Mouse (Mus musculus): ENCODE measurements at regions not wholly inside any gene's neighbourhood (a gene's known extent, or its start where the extent isn't known, plus 50 kb on each side); places are given as distances from the start of the nearest gene placed in this dataset.

DNA sequence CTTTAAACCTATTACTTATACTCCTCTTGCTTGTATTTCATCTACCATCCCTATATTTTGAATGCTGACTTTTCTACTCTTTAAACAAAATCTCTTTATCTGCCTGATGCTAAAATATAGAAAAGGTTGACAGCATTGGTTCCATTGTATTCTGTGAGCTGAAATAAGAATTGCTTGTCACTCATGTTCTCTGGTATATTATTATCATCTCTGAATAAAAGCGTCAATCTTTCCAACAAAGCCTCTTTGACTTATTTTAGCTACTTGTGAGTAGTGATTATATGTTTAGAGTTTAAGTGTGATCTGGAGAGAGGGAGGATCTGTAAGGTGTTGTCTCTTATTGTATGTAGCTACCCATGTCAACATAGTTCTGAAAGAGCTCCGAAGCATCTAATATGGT is 129.5 kb downstream of the Gm13691 start:
- no peak overlapping the region for H3K9ac ChIP-seq (ENCODE audit: low read depth, low read length)
- no peak for DNase-seq (ENCODE audit: low spot score)
- WGBS: 96% methylated on average over 2 of the region's 2 CpGs
- H3K27me3 ChIP-seq (ENCODE audit: insufficient read depth, low read length): no peaks in the 10 kb centered on the region
- no peak for ATAC-seq (replicated peaks; ENCODE audit: low FRiP score, low read depth)
- no peaks in the 10 kb centered on the region for H3K36me3 ChIP-seq (ENCODE audit: insufficient read depth, low read length)
- no peak overlapping the region for H3K4me3 ChIP-seq (replicated peaks; ENCODE audit: low read depth, low read length)
- TF ChIP-seq CTCF (IDR thresholded peaks at IDR 0.05; ENCODE audit: low read depth): no peak
- H3K4me1 ChIP-seq (replicated peaks; ENCODE audit: insufficient read depth, low read length): no peaks in the 10 kb centered on the region
- H3K27ac ChIP-seq: no peak overlapping the region
- H3K9me3 ChIP-seq (replicated peaks; ENCODE audit: low read length): no peaks in the 10 kb centered on the region
- H3K4me2 ChIP-seq (ENCODE audit: low read length): no peak overlapping the region

GRCm38 (mm10) chr2:84127586-84127985 is 137.2 kb downstream of the Gm13691 start:
- no peak overlapping the region for H3K4me3 ChIP-seq (replicated peaks; ENCODE audit: low read depth, low read length)
- no peaks in the 10 kb centered on the region for H3K36me3 ChIP-seq (ENCODE audit: insufficient read depth, low read length)
- no peak overlapping the region for H3K9ac ChIP-seq (ENCODE audit: low read depth, low read length)
- H3K4me1 ChIP-seq (replicated peaks; ENCODE audit: insufficient read depth, low read length): no peaks in the 10 kb centered on the region
- H3K4me2 ChIP-seq (ENCODE audit: low read length): no peak overlapping the region
- no peak for TF ChIP-seq CTCF (IDR thresholded peaks at IDR 0.05; ENCODE audit: low read depth)
- DNase-seq (ENCODE audit: low spot score) (no peak), ATAC-seq (replicated peaks; ENCODE audit: low FRiP score, low read depth) (no peak)
- WGBS: 78% methylated on average over 3 of the region's 3 CpGs
- H3K9me3 ChIP-seq (replicated peaks; ENCODE audit: low read length): no peaks in the 10 kb centered on the region
- H3K27ac ChIP-seq: no peak overlapping the region
- no peaks in the 10 kb centered on the region for H3K27me3 ChIP-seq (ENCODE audit: insufficient read depth, low read length)

DNA sequence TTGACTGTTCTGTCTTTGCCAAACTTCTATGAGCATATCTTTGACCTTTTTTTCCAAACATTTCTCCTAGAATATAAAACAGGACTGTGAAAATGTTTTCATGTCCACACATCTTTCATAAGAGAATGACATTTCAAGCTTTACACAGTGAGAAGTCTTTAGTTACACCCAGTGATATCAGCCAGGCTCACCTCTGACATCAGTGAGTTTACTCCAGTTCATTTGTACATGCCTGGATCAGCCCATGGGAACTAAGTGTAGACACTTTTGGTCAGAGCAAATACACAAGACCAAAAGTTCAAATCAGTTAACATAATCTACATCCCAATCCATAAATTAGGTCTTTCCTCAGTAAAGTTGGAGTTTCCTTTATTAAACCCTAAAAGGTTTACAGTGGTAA is 171.4 kb downstream of the Gm13691 start:
- TF ChIP-seq CTCF (IDR thresholded peaks at IDR 0.05; ENCODE audit: low read depth): no peak
- Histone ChIP-seq H3K4me1 (replicated peaks; ENCODE audit: insufficient read depth, low read length) (no peaks in the 10 kb centered on the region), H3K4me2 (ENCODE audit: low read length) (no peak overlapping the region), H3K9ac (ENCODE audit: low read depth, low read length) (no peak overlapping the region), H3K36me3 (ENCODE audit: insufficient read depth, low read length) (no peaks in the 10 kb centered on the region), H3K27me3 (ENCODE audit: insufficient read depth, low read length) (no peaks in the 10 kb centered on the region), H3K4me3 (replicated peaks; ENCODE audit: low read depth, low read length) (no peak overlapping the region), H3K9me3 (replicated peaks; ENCODE audit: low read length) (no peaks in the 10 kb centered on the region), H3K27ac (no peak overlapping the region)
- ATAC-seq (replicated peaks; ENCODE audit: low FRiP score, low read depth) (no peak), DNase-seq (ENCODE audit: low spot score) (no peak)

DNA sequence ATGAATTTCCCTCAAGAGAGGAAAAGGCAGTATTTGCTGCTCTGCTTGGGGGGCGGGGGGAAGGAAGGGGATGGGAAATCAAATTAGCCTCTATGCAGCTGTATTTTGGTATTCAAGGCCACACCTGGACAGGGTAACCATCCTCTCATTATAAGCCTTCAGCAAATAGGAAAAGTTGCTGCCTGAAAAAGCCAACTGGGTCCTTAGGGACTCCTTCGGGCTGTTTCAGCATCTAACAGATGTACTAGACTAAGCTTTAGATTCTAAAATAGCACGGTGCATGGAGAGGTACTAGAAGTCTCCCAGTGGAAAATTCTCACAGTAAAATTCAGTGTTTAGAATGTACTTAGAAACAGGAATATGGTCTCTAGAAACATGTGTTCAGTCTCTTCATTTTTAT is 183.1 kb downstream of the Gm13691 start:
- Histone ChIP-seq H3K36me3 (ENCODE audit: insufficient read depth, low read length) (no peaks in the 10 kb centered on the region), H3K9ac (ENCODE audit: low read depth, low read length) (no peak overlapping the region), H3K4me2 (ENCODE audit: low read length) (no peak overlapping the region), H3K4me3 (replicated peaks; ENCODE audit: low read depth, low read length) (no peak overlapping the region), H3K27ac (no peak overlapping the region), H3K9me3 (replicated peaks; ENCODE audit: low read length) (no peaks in the 10 kb centered on the region), H3K27me3 (ENCODE audit: insufficient read depth, low read length) (no peaks in the 10 kb centered on the region), H3K4me1 (replicated peaks; ENCODE audit: insufficient read depth, low read length) (no peaks in the 10 kb centered on the region)
- ATAC-seq (replicated peaks; ENCODE audit: low FRiP score, low read depth) (no peak), DNase-seq (ENCODE audit: low spot score) (no peak)
- WGBS: 87% methylated on average over 3 of the region's 3 CpGs
- TF ChIP-seq CTCF (IDR thresholded peaks at IDR 0.05; ENCODE audit: low read depth): no peak

- Histone ChIP-seq H3K36me3 (ENCODE audit: insufficient read depth, low read length) (no peaks in the 10 kb centered on the region), H3K27me3 (ENCODE audit: insufficient read depth, low read length) (no peaks in the 10 kb centered on the region), H3K4me1 (replicated peaks; ENCODE audit: insufficient read depth, low read length) (no peaks in the 10 kb centered on the region), H3K27ac (peak overlapping the region; percentile 73; the same call in 1 of the 2 replicates), H3K4me2 (ENCODE audit: low read length) (peak overlapping the region; percentile 52), H3K9me3 (replicated peaks; ENCODE audit: low read length) (no peaks in the 10 kb centered on the region), H3K9ac (ENCODE audit: low read depth, low read length) (no peak overlapping the region), H3K4me3 (replicated peaks; ENCODE audit: low read depth, low read length) (no peak overlapping the region)
- ATAC-seq (replicated peaks; ENCODE audit: low FRiP score, low read depth) (peak; percentile 49; the same call in 1 of the 2 replicates), DNase-seq (ENCODE audit: low spot score) (peak; percentile 64)
- 9% methylated on average over 5 of the region's 5 CpGs for WGBS
- TF ChIP-seq CTCF (IDR thresholded peaks at IDR 0.05; ENCODE audit: low read depth): no peak
Observed at GRCm38 (mm10) chr2:84183624-84184287, 193.4 kb downstream of the Gm13691 start.

- peak; percentile 86 for DNase-seq (ENCODE audit: low spot score)
- peak; percentile 21; the same call in 1 of the 2 replicates for TF ChIP-seq CTCF (IDR thresholded peaks at IDR 0.05; ENCODE audit: low read depth)
- Histone ChIP-seq H3K27me3 (ENCODE audit: insufficient read depth, low read length) (no peaks in the 10 kb centered on the region), H3K9ac (ENCODE audit: low read depth, low read length) (0 out of 2 replicates have a peak overlapping the region, but pooled peaks have one; percentile 23), H3K27ac (peak overlapping the region; percentile 73), H3K4me1 (replicated peaks; ENCODE audit: insufficient read depth, low read length) (no peaks in the 10 kb centered on the region), H3K4me3 (replicated peaks; ENCODE audit: low read depth, low read length) (0 out of 2 replicates have a peak overlapping the region, but pooled peaks have one; percentile 5), H3K36me3 (ENCODE audit: insufficient read depth, low read length) (no peaks in the 10 kb centered on the region), H3K9me3 (replicated peaks; ENCODE audit: low read length) (no peaks in the 10 kb centered on the region), H3K4me2 (ENCODE audit: low read length) (peak overlapping the region; percentile 52)
- ATAC-seq (replicated peaks; ENCODE audit: low FRiP score, low read depth): peak; percentile 87
- 17% methylated on average over 19 of the region's 19 CpGs for WGBS
Observed at GRCm38 (mm10) chr2:84184288-84185015, 194.1 kb downstream of the Gm13691 start.

All from kidney, postnatal 0 days (tissue).